Mouse (Mus musculus) midbrain, embryonic 14.5 days (tissue): ENCODE measurements around the gene Cep85l. TPM values are rescaled to one million over a fixed set of nuclear protein-coding genes. Genes with fewer than 3 reads are reported as not detected.

Source experiments
- ATAC-seq: fragments of 200-750 bp; cut with Nextera tagmentation; 2 replicates; pipeline ENCODE4 v1.8.0; 2017; ENCODE audit warnings: moderate number of reproducible peaks, moderate library complexity; ENCODE audit not compliant: low FRiP score, low TSS enrichment
- DNase-seq: peaks from one replicate; pipeline ENCODE4 v3.0.0-alpha.2; 2015
- H3K27ac ChIP-seq: fragments of 300-500 bp; sonication (generic); replicated peaks from 2 replicates; pipeline ENCODE4 v1.5.1; 2014; ENCODE audit warnings: mild to moderate bottlenecking, low read depth, low read length, moderate library complexity
- H3K27me3 ChIP-seq: fragments of 300-500 bp; sonication (generic); 2 replicates; pipeline ENCODE4 v1.6.1; 2014; ENCODE audit warnings: low read length, control low read depth, mixed read lengths; ENCODE audit not compliant: control insufficient read depth, insufficient read depth
- H3K36me3 ChIP-seq: fragments of 300-500 bp; sonication (generic); 2 replicates; pipeline ENCODE4 v1.6.1; 2014; ENCODE audit warnings: low read length, control low read depth; ENCODE audit not compliant: control insufficient read depth, insufficient read depth
- H3K4me1 ChIP-seq: fragments of 300-500 bp; sonication (generic); 2 replicates; pipeline ENCODE4 v1.6.1; 2014; ENCODE audit warnings: mild to moderate bottlenecking, antibody characterized with exemption, low read length, control low read depth; ENCODE audit not compliant: control insufficient read depth, insufficient read depth
- H3K4me2 ChIP-seq: fragments of 300-500 bp; sonication (generic); 2 replicates; pipeline ENCODE4 v1.6.1; 2014; ENCODE audit warnings: mild to moderate bottlenecking, low read length, moderate library complexity
- H3K4me3 ChIP-seq: fragments of 300-500 bp; sonication (generic); replicated peaks from 2 replicates; pipeline ENCODE4 v1.5.1; 2014; ENCODE audit warnings: low read depth, low read length
- H3K9ac ChIP-seq: fragments of 300-500 bp; sonication (generic); replicated peaks from 2 replicates; pipeline ENCODE4 v1.6.1; 2014; ENCODE audit warnings: mild to moderate bottlenecking, low read length, moderate library complexity
- H3K9me3 ChIP-seq: fragments of 300-500 bp; sonication (generic); 2 replicates; pipeline ENCODE4 v1.6.1; 2016; ENCODE audit warnings: low read length, control low read depth, mixed read lengths; ENCODE audit not compliant: control insufficient read depth
- WGBS: fragments of 180-500 bp; shearing (Covaris S2); extraction: QIAGEN DNeasy Blood & Tissue Kit; methylation state at CpG from one replicate; pipeline ENCODE4 v1.1.7; 2014; 5-methylcytosine and 5-hydroxymethylcytosine counted together
- polyA plus RNA-seq: library from polyadenylated mRNA; unstranded; fragments of >200 nt; fragmentation: Nextera tagmentation; extraction: Ambion mirVana; gene quantifications from 2 replicates; pipeline ENCODE4 v1.2.1, GENCODE M21; 2014

Cep85l gene
- polyA plus RNA-seq, 1 experiment from 2014 or later, result 8.3 TPM

GRCm38 (mm10) chr10:53378981-53379708, 602 bp downstream of the Cep85l start:
- peak overlapping the region; percentile 91 for H3K4me3 ChIP-seq
- DNase-seq, result peak; percentile 76
- WGBS, result under 1% methylated on average over 59 of the region's 59 CpGs
- H3K36me3 ChIP-seq, result no peaks in the 10 kb centered on the region
- H3K27me3 ChIP-seq, result no peaks in the 10 kb centered on the region
- peak overlapping the region; percentile 68 for H3K4me2 ChIP-seq
- H3K27ac ChIP-seq, result peak overlapping the region; percentile 96
- H3K4me1 ChIP-seq, result peaks cover 23% of the 10 kb centered on the region
- ATAC-seq, result peak; percentile 84
- no peaks in the 10 kb centered on the region for H3K9me3 ChIP-seq
- H3K9ac ChIP-seq, result peak overlapping the region; percentile 97

- no peaks in the 10 kb centered on the region for H3K27me3 ChIP-seq
- no peak overlapping the region for H3K27ac ChIP-seq
- DNase-seq, result peak; percentile 20
- 82% methylated on average over 6 of the region's 6 CpGs for WGBS
- H3K4me1 ChIP-seq, result peaks cover 23% of the 10 kb centered on the region
- peak overlapping the region; percentile 68 for H3K4me2 ChIP-seq
- H3K36me3 ChIP-seq, result no peaks in the 10 kb centered on the region
- ATAC-seq, result no peak
- no peaks in the 10 kb centered on the region for H3K9me3 ChIP-seq
- peak overlapping the region; percentile 97 for H3K9ac ChIP-seq
- peak overlapping the region; percentile 91 for H3K4me3 ChIP-seq
These were observed 1.5 kb downstream of the Cep85l start for GRCm38 (mm10) chr10:53378296-53378695.

- Histone ChIP-seq H3K27me3 (no peaks in the 10 kb centered on the region), H3K4me3 (no peak overlapping the region), H3K4me2 (peak overlapping the region; percentile 34), H3K9me3 (no peaks in the 10 kb centered on the region), H3K27ac (no peak overlapping the region), H3K36me3 (no peaks in the 10 kb centered on the region), H3K4me1 (peaks cover 23% of the 10 kb centered on the region), H3K9ac (no peak overlapping the region)
- DNase-seq, result no peak
- no peak for ATAC-seq
These were observed 2.7 kb downstream of the Cep85l start for GRCm38 (mm10) chr10:53377096-53377495.

GRCm38 (mm10) chr10:53373885-53374578, 5.7 kb downstream of the Cep85l start:
- H3K27me3 ChIP-seq, result no peaks in the 10 kb centered on the region
- ATAC-seq (no peak), DNase-seq (no peak)
- H3K36me3 ChIP-seq, result no peaks in the 10 kb centered on the region
- no peak overlapping the region for H3K4me3 ChIP-seq
- H3K9ac ChIP-seq, result no peak overlapping the region
- no peak overlapping the region for H3K27ac ChIP-seq
- no peaks in the 10 kb centered on the region for H3K9me3 ChIP-seq
- no peak overlapping the region for H3K4me2 ChIP-seq
- peaks cover 18% of the 10 kb centered on the region for H3K4me1 ChIP-seq
- 94% methylated on average over 6 of the region's 6 CpGs for WGBS

GRCm38 (mm10) chr10:53367265-53367664, 12.5 kb downstream of the Cep85l start:
- Histone ChIP-seq H3K36me3 (no peaks in the 10 kb centered on the region), H3K4me3 (no peak overlapping the region), H3K9me3 (no peaks in the 10 kb centered on the region), H3K4me2 (no peak overlapping the region), H3K9ac (no peak overlapping the region), H3K27me3 (no peaks in the 10 kb centered on the region), H3K27ac (no peak overlapping the region), H3K4me1 (no peaks in the 10 kb centered on the region)
- DNase-seq, result no peak
- ATAC-seq, result no peak
- WGBS, result 97% methylated on average over 2 of the region's 2 CpGs

GRCm38 (mm10) chr10:53364311-53364710, 15.4 kb downstream of the Cep85l start:
- ATAC-seq, result no peak
- H3K9me3 ChIP-seq, result no peaks in the 10 kb centered on the region
- H3K4me1 ChIP-seq, result no peaks in the 10 kb centered on the region
- H3K4me2 ChIP-seq, result no peak overlapping the region
- no peak overlapping the region for H3K27ac ChIP-seq
- no peak overlapping the region for H3K4me3 ChIP-seq
- no peaks in the 10 kb centered on the region for H3K27me3 ChIP-seq
- no peaks in the 10 kb centered on the region for H3K36me3 ChIP-seq
- DNase-seq, result no peak
- no peak overlapping the region for H3K9ac ChIP-seq

- Histone ChIP-seq H3K4me1 (no peaks in the 10 kb centered on the region), H3K9me3 (no peaks in the 10 kb centered on the region), H3K4me2 (no peak overlapping the region), H3K9ac (no peak overlapping the region), H3K27me3 (no peaks in the 10 kb centered on the region), H3K36me3 (peaks cover 16% of the 10 kb centered on the region), H3K27ac (no peak overlapping the region), H3K4me3 (no peak overlapping the region)
- ATAC-seq (no peak), DNase-seq (no peak)
- 93% methylated on average over 3 of the region's 3 CpGs for WGBS
These were observed 20.7 kb downstream of the Cep85l start for GRCm38 (mm10) chr10:53359016-53359415.

GRCm38 (mm10) chr10:53353665-53354064, 26.1 kb downstream of the Cep85l start:
- no peak overlapping the region for H3K27ac ChIP-seq
- no peak overlapping the region for H3K9ac ChIP-seq
- H3K4me3 ChIP-seq, result no peak overlapping the region
- peaks cover 19% of the 10 kb centered on the region for H3K36me3 ChIP-seq
- no peaks in the 10 kb centered on the region for H3K4me1 ChIP-seq
- WGBS, result 93% methylated on average over 3 of the region's 3 CpGs
- H3K27me3 ChIP-seq, result no peaks in the 10 kb centered on the region
- H3K4me2 ChIP-seq, result no peak overlapping the region
- H3K9me3 ChIP-seq, result no peaks in the 10 kb centered on the region
- no peak for DNase-seq
- no peak for ATAC-seq

- Histone ChIP-seq H3K9me3 (no peaks in the 10 kb centered on the region), H3K27ac (no peak overlapping the region), H3K4me3 (no peak overlapping the region), H3K27me3 (no peaks in the 10 kb centered on the region), H3K9ac (no peak overlapping the region), H3K36me3 (peaks cover 6% of the 10 kb centered on the region), H3K4me1 (no peaks in the 10 kb centered on the region), H3K4me2 (no peak overlapping the region)
- ATAC-seq (no peak), DNase-seq (no peak)
- 94% methylated on average over 1 of the region's 1 CpGs for WGBS
These were observed 30.5 kb downstream of the Cep85l start for GRCm38 (mm10) chr10:53349254-53349653.
